Mouse (Mus musculus): ENCODE measurements around the gene Slc25a27.

Gene Slc25a27

DNA sequence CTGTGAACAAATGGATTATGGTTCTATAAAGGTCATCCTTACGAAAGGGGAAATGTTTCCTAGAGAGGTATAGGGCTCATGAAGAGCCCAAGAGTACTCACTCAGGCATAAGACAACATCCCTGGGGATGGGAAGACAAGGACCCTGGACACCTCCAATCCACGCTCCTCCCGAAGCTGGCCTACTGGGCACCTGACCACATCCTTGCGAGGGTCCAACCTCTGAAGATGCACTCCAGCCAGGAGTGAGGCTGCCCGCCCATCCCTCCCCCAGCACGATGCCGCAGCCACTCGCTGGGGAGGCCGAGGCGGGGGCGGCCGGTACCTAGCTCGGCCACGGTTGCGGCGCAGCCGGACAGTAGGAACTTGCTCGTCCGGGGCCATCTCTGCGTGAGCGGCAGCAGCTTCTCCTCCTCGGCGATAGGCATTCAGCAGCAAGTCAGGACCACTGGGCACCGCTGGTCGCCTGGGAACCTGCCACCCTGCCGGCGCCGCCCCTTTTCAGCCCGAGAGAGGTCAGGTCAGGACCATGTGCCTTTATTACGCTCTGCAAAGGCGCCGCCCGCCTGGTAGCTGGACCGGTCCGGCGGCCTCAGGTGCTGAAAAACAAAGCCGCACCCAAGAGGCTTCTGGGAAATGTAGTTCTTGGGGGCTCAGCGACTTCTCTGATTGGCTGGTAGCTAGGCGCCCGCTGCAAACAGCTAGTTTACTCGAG lies at the start of gene Slc25a27:
TSS of gene Slc25a27 (minus strand) at position 639 of the 714 bp plus-strand sequence.
- DNase-seq (ENCODE audit: low spot score) = peak; percentile 65

DNA sequence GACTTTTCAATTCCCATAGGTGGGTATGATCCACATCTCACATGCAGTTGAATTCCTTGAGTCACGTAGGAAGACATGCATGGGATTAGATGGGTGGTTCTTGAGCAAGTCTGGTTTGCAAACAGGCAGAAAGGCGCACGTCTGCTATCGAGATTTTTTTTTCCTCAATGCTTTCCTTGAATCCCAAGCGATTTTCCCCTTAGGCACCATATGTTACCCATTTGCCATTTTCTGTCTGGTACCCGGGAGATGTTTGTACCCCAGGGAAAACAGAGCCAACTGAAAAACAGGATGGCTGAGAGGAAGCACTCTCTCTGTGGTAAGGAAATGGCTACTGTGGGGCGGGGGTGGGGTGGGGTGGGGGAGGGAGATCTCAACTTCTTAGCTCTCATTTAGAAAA lies 49.6 kb upstream of the Slc25a27 start:
- DNase-seq (ENCODE audit: low spot score) = no peak

DNA sequence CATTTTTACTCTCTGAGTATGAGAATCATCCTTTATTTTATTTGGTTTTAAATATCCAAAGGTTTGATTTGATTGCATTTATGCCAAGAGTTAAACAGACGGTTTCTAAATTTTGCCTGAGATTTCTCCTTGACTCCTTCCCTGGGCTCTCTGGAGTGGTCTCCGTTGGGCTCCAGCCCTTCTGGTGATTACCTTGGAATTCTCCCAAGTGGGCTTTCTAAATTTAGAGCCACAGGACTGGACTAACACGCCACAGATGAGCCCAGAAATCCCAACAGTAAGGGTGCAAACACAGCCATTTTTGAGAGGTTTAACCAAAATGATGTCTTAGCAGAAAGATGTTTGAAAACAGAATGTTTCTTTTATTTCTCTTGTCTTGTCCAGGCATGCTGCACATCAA lies 47.2 kb upstream of the Slc25a27 start:
- no peak for DNase-seq (ENCODE audit: low spot score)

DNA sequence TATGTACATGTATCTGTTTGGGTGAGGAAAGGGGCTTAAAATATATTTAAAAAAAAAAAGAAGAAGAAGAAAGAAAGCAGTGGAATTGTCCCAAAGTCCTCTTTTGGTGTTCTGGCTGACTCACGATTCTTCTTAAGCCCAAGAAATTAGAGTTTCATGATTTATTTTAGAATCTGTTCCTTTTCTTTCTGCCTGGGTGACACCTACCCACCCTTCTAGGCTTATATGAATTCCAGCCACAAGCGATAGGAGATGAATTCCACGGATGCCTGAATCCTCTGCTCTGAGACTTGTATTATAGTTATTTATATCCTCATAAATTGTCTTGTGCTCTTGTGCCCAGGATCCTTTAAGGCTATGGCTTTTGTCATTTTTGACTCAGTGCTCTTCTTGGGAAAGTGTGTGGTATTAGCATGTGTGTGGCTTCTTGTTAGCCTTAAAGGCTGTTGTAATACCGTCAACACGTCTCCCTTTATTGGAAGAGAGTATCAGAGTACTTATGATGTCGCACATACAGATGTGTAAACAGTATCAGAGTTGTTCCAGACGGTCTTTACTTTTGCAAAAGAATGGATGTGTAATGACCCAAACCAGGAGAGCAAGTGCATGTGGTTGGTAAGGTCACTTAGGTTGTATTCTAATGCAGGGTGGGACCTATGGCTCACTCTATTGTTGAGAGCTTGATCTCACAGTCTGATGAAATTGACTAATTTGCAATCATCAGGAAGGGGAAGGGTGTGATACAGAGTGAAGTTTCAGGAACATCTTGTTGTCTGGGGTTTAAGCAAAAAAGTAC lies 44.7 kb upstream of the Slc25a27 start:
- no peak for DNase-seq (ENCODE audit: low spot score)

DNA sequence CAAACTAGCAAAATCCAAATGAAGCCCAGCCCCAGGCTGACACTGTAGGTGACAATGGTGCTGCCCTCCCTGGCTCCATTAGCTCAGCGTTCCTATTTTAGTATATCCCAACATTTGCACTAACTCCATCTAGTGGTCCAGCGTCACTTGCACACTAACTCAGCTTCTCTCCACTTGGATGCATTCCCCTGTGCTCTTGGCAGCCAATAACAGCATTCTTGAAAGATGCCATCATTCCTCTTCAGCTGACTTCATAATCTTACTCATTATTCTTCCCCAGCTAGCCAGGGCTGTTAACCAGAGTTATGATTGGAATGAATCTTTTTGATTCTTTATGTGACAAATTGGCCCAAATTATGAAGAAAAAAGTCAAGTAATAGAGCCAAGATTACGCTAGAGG lies 40.2 kb upstream of the Slc25a27 start:
- DNase-seq (ENCODE audit: low spot score) = no peak

DNA sequence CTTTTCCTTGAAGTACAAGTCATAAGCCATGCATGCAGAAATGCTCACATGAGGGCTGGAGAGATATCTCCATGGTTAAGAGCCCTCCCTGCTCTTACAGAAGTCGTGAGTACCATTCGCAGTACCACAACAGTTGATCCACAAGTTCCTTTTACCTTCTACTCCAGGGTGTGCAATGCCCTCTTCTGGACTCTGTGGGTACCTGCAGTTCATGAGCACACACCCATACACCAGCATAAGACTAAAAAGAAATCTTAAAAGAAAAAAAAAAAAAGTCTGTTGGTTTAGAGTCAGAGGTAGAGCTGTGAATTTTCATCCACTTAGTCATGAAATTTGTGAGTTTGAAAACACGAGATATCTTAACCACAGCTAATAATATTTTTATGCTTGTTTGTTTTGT lies 39.7 kb upstream of the Slc25a27 start:
- DNase-seq (ENCODE audit: low spot score) = no peak

DNA sequence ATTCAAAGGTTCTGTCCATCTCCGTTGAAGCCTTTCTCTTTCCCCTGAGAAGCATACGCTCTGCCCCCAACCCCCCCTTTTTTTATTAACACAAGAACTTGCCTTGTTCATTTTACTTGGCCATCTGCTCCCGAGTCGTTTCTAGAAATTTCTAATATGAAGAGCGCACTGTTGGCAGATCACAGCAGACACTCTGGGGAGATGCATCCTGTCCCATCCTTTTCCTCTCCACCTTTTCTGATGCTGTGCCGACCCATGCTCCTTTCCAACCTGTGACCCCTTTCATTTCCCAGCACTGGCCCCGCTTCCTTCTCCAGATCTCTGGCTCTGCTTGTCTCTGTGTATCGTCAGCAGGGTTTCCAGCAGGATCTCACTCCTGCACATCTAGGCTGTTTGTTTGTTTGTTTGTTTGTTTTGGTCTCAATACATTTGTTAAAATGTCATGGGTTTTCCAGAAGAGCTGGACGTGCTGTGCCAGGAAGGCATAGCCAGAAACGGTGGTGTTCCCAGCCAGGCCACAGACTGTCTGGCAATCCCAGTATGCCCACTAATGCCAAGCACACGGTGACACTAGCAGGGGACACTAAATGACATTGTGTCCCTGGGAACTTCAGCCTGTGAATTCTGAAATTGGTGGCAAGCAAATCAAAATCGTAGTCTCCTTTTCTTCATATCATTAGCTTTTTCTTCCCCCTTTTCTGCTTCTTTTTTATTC lies 37.4 kb upstream of the Slc25a27 start:
- DNase-seq (ENCODE audit: low spot score) = no peak

DNA sequence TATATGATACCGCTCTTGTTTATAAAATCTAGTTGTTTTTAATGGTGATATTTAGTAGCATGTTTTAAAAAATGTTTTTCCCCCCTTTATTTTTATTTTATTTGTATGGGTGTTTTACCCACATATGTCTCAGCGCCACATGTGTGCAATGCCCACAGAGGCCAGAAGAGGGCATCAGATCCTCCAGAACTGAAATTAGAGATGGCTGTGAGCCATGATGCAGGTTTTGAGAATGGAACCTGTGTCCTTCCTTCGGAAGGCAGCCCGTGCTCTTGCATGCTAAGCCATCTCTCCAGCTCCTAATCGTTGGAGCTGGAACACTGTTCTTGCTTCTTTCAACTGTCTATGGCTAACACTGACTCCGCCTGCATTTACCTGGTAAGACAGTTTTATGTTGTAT lies 34.0 kb upstream of the Slc25a27 start:
- DNase-seq (ENCODE audit: low spot score) = no peak

DNA sequence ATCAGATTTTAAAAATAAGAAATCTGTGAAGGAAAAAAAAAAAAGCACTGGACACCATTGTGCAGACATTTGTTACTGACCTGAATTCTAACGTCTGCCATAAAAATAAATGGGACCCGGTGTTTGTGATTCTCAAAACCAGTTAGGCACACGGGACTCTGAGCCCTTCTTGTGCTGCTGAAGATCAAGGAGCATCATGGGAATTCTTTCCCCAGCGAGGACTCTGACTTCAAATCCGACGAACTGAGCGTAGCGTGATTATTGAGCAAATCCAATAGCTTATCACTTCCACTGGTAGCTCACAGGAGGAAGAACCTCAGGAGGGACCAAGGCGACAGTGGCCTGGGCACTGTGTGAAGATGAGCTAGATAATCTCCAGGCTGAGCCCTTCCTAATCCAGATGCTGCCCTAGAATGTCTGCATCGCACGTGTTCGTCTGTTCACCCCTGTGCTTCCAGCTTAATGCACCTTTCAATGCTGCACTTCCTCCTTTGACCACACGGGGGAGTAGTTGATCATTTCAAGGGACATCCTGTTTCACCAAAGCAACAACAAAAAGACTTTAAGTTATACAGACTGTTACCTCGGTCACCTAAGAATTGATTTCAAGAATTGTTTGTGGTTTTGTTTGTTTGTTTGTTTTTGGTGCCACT lies 32.1 kb upstream of the Slc25a27 start:
- DNase-seq (ENCODE audit: low spot score) = peak; percentile 35

DNA sequence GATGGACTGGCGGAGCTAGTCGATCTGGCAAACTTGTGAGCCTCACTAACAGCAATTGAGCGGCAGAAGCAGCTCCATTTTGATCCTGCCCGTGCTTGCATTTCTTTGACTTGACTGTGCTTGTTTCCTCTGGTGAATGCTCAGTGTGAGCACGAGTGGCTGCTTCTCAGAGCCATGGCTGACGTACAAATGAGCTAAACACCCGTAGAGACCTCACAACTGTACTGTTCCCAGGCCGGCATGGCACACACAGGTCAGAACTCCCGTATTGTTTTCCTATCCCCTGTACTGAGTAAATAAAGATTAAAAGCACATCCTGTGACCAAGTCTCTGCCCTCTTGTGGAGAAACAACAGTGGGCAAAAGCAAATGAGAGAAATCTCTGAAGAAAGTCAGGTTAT lies 22.6 kb upstream of the Slc25a27 start:
- DNase-seq (ENCODE audit: low spot score) = no peak

DNA sequence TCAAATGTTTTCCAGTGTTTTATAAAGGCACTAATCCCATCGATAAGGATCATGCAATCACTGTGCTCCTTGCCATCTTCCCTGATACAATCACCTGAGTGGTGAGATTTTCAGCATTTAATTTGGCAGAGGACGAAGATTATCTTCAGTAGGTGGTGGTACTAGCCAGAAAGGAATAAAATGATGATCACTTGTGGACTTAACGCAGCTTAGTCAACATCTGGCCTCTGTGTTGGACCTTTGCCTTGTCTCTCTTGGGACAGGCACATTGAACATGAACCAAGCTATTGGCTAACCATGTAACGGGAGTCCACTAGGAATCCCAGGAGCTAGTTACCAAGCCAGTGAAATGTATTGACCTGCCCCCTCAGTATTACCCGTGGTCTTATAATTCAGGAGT lies 17.6 kb upstream of the Slc25a27 start:
- no peak for DNase-seq (ENCODE audit: low spot score)

DNA sequence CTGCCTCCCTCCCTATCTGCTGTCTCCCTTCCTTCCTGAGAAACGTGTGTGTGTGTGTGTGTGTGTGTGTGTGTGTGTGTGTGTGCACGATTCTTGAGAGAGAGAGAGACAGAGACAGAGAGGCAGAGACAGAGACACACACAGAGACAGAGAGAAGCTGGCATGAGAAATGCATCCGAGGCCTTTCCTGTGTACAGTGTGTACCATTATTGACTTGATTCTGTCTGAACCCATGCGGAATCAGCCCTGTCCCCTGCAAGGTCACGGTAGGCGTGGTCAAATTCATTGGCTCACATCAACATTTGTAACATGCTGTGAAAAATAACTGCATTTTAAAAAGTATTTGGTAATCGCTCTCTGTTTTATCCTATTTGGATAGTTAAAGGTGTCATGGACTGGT lies 17.1 kb upstream of the Slc25a27 start:
- no peak for DNase-seq (ENCODE audit: low spot score)

DNA sequence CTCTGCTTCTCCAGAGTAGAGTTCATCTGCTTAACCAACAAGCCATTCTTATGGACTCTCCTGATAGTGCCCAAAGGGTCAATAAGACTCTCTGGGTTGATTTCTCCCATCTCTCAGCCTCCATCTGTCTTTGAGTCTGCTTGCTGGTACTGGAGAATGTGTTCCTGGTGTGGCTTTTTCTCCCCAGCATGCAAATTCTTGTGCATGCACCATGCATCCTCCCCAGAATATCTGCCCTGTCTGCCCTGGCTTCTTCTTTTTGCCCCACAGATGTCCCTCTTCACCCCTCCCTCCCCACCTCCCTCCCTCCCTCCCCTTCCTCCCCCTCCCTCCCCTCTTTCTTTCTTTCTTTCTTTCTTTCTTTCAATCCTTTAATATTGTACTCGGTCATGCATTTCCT lies 10.3 kb upstream of the Slc25a27 start:
- DNase-seq (ENCODE audit: low spot score) = no peak

DNA sequence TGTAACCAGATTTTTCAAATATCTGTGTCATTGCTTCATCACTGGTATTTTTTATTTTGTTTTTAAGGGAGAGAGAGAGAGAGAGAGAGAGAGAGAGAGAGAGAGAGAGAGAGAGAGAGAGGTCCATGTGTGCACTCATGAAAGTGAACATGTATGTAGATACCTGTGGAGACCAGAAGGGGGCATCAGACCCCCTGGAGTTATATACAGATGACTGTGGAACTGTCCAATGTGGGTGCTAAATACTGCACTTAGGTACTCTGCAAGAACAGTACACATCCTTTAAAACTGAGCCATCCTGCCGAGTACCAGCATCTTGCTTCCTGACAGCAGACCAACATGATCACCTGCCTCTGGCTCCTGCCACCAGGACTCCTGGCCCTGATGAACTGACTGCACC lies 9.2 kb upstream of the Slc25a27 start:
- no peak for DNase-seq (ENCODE audit: low spot score)

DNA sequence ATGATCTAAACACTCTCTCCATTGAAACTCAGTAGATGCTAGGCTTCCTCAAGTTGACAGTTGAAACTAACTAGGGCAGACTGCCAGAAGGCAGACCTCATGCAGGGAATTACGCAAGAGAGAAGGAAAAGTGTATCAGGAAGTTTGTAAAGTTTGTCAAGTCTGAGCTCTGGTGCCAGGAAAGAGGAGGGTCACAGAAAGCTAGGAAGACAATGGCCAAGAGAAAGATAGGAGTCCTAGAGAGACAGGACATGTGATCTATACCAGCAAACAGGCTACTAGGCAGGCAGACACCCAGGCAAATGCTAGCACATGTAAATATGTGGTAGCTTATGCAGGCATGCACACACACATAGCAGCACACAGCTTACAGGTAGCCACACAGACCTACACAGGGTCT lies 8.2 kb upstream of the Slc25a27 start:
- no peak for DNase-seq (ENCODE audit: low spot score)

DNA sequence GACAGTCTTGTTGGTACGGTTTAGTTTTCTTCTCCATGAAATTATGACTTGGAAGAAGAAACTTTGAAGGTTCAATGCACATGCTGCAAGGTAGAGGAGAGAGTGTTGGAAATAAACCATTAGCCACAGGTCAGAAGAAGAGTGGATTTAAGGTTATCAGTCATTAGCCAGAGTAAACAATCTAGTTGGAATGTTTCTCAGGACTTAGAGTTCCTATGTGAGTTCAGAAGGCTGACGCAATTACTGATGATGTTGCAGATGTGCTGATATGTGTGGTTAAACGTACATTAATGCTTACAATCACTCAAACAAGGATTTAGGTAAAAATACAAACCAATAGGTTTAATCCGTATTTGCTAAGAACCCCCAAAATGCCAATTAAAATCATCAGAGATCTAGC lies 4.9 kb upstream of the Slc25a27 start:
- DNase-seq (ENCODE audit: low spot score) = no peak

DNA sequence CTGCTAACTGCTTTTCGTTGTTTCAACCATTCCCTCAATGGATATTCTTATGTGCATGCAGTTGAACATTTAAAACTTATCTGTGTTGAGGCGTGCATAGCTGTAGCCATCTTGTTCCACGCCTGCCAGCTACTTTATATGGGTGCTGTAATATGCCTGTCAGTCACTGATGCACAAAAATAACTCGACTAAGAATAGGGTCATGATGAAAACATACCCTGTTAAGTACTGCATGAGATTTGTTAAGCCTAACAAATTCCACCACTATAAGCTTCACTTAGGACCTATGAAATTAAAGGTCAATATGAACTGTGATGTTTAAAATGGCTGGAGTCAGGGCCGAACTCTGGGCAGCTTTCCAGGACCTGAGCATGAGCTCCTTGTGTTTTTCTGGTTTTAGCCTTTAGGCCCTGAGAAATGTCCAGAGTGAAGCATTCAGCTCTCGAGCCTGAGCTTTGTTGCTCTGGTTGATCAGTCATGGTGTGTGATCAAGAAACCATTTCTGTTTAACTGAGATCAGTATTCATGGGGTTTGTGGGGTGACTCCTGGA lies 2.2 kb upstream of the Slc25a27 start:
- no peak for DNase-seq (ENCODE audit: low spot score)

DNA sequence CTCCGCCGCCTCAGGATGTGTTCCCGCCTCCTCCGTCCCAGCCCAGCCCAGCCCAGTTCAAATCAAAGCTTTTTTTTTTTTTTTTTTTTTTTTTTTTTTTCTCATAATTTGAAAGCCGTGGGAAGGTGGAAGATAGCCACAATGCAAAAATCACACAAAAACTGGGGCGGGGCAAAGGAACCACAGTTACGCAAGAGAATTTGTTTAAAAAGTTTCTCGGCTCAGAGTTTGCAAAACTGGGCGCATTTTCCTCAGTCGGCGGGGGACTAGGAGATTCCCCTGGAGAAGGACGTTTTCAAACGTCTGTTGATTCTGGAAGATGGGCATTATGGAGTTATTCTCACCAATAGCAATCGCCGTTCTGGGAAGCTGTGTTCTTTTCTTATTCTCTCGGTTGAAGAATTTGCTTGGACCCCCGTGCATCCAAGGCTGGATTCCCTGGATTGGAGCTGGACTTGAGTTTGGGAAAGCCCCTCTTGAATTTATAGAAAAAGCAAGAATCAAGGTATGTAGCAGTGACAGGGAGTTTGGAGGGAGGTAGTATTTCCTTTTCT lies 353 bp upstream of the Slc25a27 start, which contains the start of gene Cyp39a1:
TSS of gene Cyp39a1 (plus strand) at position 136 of the 554 bp plus-strand sequence.
- no peak for DNase-seq (ENCODE audit: low spot score)

DNA sequence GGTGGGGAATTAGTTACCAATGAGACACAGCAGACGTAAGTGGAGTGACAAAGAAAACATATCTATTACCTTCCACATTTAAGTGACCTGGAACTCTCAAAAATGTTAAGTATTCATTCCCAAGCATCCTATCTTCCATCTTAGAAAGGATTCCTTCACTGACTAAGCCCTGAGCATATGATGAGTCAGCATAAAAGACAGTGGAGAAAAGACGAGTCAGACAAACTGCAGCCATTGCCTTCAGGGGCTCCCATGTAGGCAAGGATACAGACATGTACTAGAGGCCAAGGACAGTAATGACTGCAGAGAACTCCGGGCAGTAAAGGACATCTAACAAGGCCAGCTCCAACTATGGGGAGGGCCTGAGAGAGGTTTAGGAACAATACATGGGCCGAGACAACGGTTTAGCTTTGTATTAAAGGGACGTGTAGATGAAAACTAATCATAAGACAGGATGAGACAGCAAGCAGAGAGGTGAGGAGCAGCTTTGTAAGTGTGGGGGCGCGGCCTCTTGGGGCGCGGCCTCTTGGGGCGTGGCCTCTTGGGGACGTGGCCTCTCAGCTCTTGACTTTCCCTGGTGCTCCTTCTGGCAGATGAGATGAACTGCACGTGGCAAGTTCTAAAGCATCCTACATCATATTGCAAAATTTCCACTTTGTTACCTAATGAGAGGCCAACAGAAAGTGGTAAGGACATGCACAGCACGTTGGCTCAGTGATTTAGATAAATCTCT lies 15.5 kb downstream of the Slc25a27 start:
- no peak for DNase-seq (ENCODE audit: low spot score)

DNA sequence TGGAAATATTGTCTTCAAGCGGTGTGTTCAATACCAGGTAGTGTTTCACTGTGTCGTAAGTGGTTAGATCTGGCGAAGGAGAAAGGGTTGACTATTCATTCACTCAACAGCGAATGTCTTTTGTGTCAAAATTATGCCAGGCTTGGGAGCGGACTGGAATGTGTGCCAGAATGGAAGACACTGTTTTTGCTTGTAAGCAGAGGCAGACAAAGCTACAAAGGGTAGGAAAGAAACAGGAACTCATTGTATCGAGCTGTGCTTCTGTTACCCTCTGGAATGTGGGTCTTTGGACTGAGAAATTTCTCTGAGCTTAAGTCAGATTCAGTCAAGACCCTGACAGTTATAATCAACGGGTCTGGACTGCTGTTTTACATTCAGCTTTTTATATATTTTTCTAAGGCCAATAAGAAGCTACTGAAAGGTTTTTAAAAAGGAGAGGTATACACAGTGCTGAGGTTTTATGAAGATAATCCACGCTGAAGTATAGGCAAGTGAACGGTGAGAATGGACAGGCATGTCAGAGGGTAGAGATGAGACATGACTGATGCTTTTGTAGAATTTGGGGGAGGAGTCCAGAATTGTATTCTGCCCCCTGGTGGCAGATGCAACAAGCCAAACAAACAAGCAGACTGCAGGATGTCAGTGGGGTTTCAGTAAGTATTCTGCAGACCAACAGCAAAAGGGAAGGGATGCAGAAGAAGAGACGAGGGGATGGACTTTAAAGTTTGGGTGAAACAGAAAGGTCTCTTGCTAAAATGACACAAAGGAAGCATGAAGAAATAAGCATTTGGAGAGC lies 17.2 kb downstream of the Slc25a27 start:
- no peak for DNase-seq (ENCODE audit: low spot score)
